Mouse (Mus musculus) ES-E14 (cell line): ENCODE results near the gene Rela. TPM values are rescaled to one million over a fixed set of nuclear protein-coding genes. Genes with fewer than 3 reads are reported as not detected.

ENCODE experiments used
- DNase-seq: peaks from one replicate; pipeline ENCODE4 v3.0.0-alpha.2; 2013; ENCODE audit warnings: low read depth, low spot score
- H3K27ac ChIP-seq: 2 replicates; pipeline ENCODE4 v1.5.1; 2012; ENCODE audit warnings: low read depth, mild to moderate bottlenecking, low read length, moderate library complexity, mixed read lengths; ENCODE audit not compliant: poor library complexity, insufficient read depth, severe bottlenecking
- H3K36me3 ChIP-seq: 2 replicates; pipeline ENCODE4 v1.6.1; 2012; ENCODE audit warnings: mild to moderate bottlenecking, low read length, moderate library complexity, mixed read lengths; ENCODE audit not compliant: control insufficient read depth, poor library complexity, insufficient read depth, severe bottlenecking
- H3K4me1 ChIP-seq, 2 experiments: fragments of 150-350 bp in 1 of 2; sonication (generic) in 1 of 2; 2 replicates each; pipeline ENCODE4 v1.6.1; 2012; ENCODE audit warnings: low read length in 2 of 2, mild to moderate bottlenecking in 1 of 2, mixed read lengths in 1 of 2; ENCODE audit not compliant: control insufficient read depth in 2 of 2, insufficient read depth in 2 of 2, poor library complexity in 1 of 2
- H3K4me3 ChIP-seq, 2 experiments: fragments of 150-350 bp in 1 of 2; sonication (generic) in 1 of 2; 2 replicates each; pipeline ENCODE4 v1.5.1; 2012; ENCODE audit warnings: low read length in 2 of 2, low read depth in 1 of 2, mild to moderate bottlenecking in 1 of 2, mixed read lengths in 1 of 2; ENCODE audit not compliant: insufficient read depth in 1 of 2, poor library complexity in 1 of 2, severe bottlenecking in 1 of 2
- H3K9ac ChIP-seq: 2 replicates; pipeline ENCODE4 v1.6.1; 2012; ENCODE audit warnings: low read depth, mild to moderate bottlenecking, low read length, mixed read lengths; ENCODE audit not compliant: poor library complexity, insufficient read depth, severe bottlenecking
- H3K9me3 ChIP-seq: fragments of 150-350 bp; sonication (generic); 2 replicates; pipeline ENCODE4 v1.6.1; 2012; ENCODE audit warnings: low read depth, mild to moderate bottlenecking, low read length; ENCODE audit not compliant: control insufficient read depth, insufficient read depth
- CHD2 ChIP-seq: IDR thresholded peaks from 2 replicates; pipeline ENCODE4 v1.6.1; 2014; ENCODE audit warnings: mild to moderate bottlenecking, low read depth, low read length, inconsistent platforms
- HCFC1 ChIP-seq: IDR thresholded peaks from 2 replicates; pipeline ENCODE4 v1.6.1; 2012; ENCODE audit warnings: low read length, inconsistent platforms, borderline replicate concordance; ENCODE audit not compliant: insufficient read depth
- MAFK ChIP-seq: IDR thresholded peaks from 2 replicates; pipeline ENCODE4 v1.6.1; 2014; ENCODE audit warnings: mild to moderate bottlenecking, low read depth, low read length, inconsistent platforms; ENCODE audit not compliant: insufficient read depth
- ZC3H11A ChIP-seq: IDR thresholded peaks from 2 replicates; pipeline ENCODE4 v1.6.1; 2012; ENCODE audit warnings: low read depth, mild to moderate bottlenecking, inconsistent platforms, low read length, borderline replicate concordance
- ZNF384 ChIP-seq: IDR thresholded peaks from 2 replicates; pipeline ENCODE4 v1.6.1; 2012; ENCODE audit warnings: low read depth, low read length, inconsistent platforms
- in situ Hi-C, 2 experiments: fragments of 600-800 bp; cut with MboI; formaldehyde crosslinking; loops; one replicate each; pipeline ENCODE4 v1.15.1; 2025; ENCODE audit warnings: low sequenced_read_pairs in 2 of 2, inconsistent platforms in 1 of 2; ENCODE audit not compliant: unreplicated experiment in 2 of 2
- total RNA-seq: library from RNA; depleted of rRNA; stranded (reverse); fragments of 300-350 nt; gene quantifications from 2 replicates; pipeline ENCODE4 v1.2.3, GENCODE M21; 2012; rRNA removed

The Rela gene
- total RNA-seq, 1 experiment: 12.1 TPM

DNA sequence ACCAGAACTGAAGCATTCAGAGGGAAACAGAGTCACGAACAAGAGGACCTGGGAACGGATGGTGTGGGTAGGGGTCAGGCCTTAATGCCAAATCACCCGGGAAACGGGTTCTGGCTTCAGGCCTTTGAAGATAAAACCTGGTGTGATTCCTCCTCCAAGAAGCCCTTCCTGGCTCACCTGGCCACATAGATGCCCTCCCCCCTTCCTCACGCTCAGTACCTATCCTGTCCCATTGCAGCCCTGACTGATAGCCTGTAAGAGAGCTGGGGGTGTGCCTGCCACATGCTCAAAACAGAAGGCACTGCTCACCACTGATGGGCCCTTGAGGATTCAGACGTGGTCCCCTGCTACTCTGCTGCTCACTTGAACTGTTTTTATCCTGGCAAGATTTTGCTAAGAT lies 56.5 kb downstream of the Rela start:
- Histone ChIP-seq H3K9me3 (no peaks in the 10 kb centered on the region), H3K4me1 (peaks cover 0 to 12% of the 10 kb centered on the region in 2 experiments; a peak in 1 of 4 replicates), H3K27ac (no peak overlapping the region), H3K36me3 (peaks cover 4% of the 10 kb centered on the region; the same call in 1 of the 2 replicates), H3K4me3 (no peak overlapping the region), H3K9ac (no peak overlapping the region)
- in situ Hi-C loops: no loop called here
- no peak for DNase-seq
- TF ChIP-seq MAFK (no peak), HCFC1 (no peak), ZC3H11A (no peak), CHD2 (no peak), ZNF384 (no peak)

DNA sequence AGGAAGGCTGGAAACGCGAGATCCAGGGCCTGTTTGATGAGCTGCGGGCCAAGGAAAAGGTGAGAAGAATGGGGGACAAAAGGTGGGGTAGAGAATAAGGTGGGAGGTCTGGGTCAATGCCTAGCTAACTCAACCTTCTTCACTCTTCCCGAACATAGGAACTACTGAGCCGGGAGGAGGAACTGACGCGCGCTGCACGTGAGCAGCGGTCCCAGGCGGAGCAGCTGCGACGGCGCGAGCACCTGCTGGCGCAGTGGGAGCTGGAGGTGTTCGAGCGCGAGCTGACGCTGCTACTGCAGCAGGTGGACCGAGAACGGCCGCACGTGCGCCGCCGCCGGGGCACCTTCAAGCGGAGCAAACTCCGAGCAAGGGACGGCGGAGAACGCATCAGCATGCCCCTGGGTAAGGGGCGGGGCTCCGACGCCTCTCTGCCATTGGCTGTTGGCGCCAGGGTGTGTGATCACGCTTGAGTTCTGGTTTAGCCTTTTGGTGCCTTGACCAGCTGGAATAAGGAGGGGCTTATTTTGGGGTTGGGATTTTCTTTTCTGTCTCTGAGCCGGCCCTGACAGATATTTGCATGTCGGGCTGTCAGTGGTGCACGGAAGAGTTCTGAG lies 58.7 kb downstream of the Rela start:
- TF ChIP-seq ZNF384: no peak
- TF ChIP-seq CHD2: no peak
- TF ChIP-seq MAFK: no peak
- TF ChIP-seq HCFC1: no peak
- no peak for TF ChIP-seq ZC3H11A
- Histone ChIP-seq H3K27ac (no peak overlapping the region), H3K9me3 (no peaks in the 10 kb centered on the region), H3K4me1 (peaks cover 0 to 4% of the 10 kb centered on the region in 2 experiments; a peak in 1 of 4 replicates), H3K9ac (peak overlapping the region; percentile 42; the same call in 1 of the 2 replicates), H3K36me3 (peaks cover 2% of the 10 kb centered on the region; the same call in 1 of the 2 replicates), H3K4me3 (peak overlapping the region; percentile 61 to 65)
- peak; percentile 75 for DNase-seq
- in situ Hi-C loops: no loop called here

Other genes starting within 250 kb of the Rela start
- gene Sart1, start 248.8 kb upstream of the Rela start, total RNA-seq: 111 and 118 TPM in 2 replicates
- gene Tsga10ip, start 235.0 kb upstream of the Rela start, total RNA-seq: 1.5 and 2.7 TPM in 2 replicates
- 121 and 124 TPM in 2 replicates for gene Drap1, start 212.5 kb upstream of the Rela start, total RNA-seq
- 13.8 and 13.9 TPM in 2 replicates for gene AI837181, start 212.3 kb upstream of the Rela start, total RNA-seq
- gene Fosl1, start 189.9 kb upstream of the Rela start, total RNA-seq: 1.0 and 3.0 TPM in 2 replicates
- gene Ccdc85b, start 179.6 kb upstream of the Rela start, total RNA-seq: 4.9 and 5.4 TPM in 2 replicates
- 52.4 and 62.0 TPM in 2 replicates for gene Fibp, start 176.9 kb upstream of the Rela start, total RNA-seq
- 4.5 and 11.7 TPM in 2 replicates for gene Ctsw, start 169.0 kb upstream of the Rela start, total RNA-seq
- 18.0 and 23.9 TPM in 2 replicates for gene Efemp2, start 163.5 kb upstream of the Rela start, total RNA-seq
- gene Mus81, start 149.1 kb upstream of the Rela start, total RNA-seq: 31.3 and 36.4 TPM in 2 replicates
- gene Cfl1, start 147.0 kb upstream of the Rela start, total RNA-seq: 775 and 955 TPM in 2 replicates
- gene 1700020D05Rik, start 133.7 kb upstream of the Rela start, total RNA-seq: 1.7 and 1.8 TPM in 2 replicates
- gene Snx32, start 126.9 kb upstream of the Rela start, total RNA-seq: 3.3 and 5.0 TPM in 2 replicates
- gene Ovol1, start 76.8 kb upstream of the Rela start, total RNA-seq: 0.58 and 1.1 TPM in 2 replicates
- 6.4 and 9.5 TPM in 2 replicates for gene Ap5b1, start 69.5 kb upstream of the Rela start, total RNA-seq
- 87.9 and 99.5 TPM in 2 replicates for gene Rnaseh2c, start 35.6 kb upstream of the Rela start, total RNA-seq
- gene Kat5, start 27.2 kb upstream of the Rela start, total RNA-seq: 52.2 and 75.6 TPM in 2 replicates
- gene Sipa1, start 26.2 kb downstream of the Rela start, total RNA-seq: 10.5 and 14.5 TPM in 2 replicates
- 15.0 and 19.3 TPM in 2 replicates for gene Map3k11, start 51.3 kb downstream of the Rela start, total RNA-seq
- 63.9 and 98.9 TPM in 2 replicates for gene Pcnx3, start 51.4 kb downstream of the Rela start, total RNA-seq
- gene Kcnk7, start 66.9 kb downstream of the Rela start, total RNA-seq: 0.63 and 0.67 TPM in 2 replicates
- gene Ehbp1l1, start 88.8 kb downstream of the Rela start, total RNA-seq: 9.0 and 16.4 TPM in 2 replicates
- gene Fam89b, start 92.2 kb downstream of the Rela start, total RNA-seq: 12.3 and 16.4 TPM in 2 replicates
- 7.0 and 7.8 TPM in 2 replicates for gene Ltbp3, start 103.4 kb downstream of the Rela start, total RNA-seq
- 55.6 and 80.8 TPM in 2 replicates for gene Scyl1, start 133.9 kb downstream of the Rela start, total RNA-seq
- gene Frmd8, start 237.8 kb downstream of the Rela start, total RNA-seq: 33.4 and 35.7 TPM in 2 replicates
- gene Slc25a45, start 240.3 kb downstream of the Rela start, total RNA-seq: 1.2 and 1.9 TPM in 2 replicates